Mouse (Mus musculus): ENCODE results near the gene Lmna. TPM values are rescaled to one million over a fixed set of nuclear protein-coding genes. Genes with fewer than 3 reads are reported as not detected.
A peak's percentile ranks its signal among the peaks of the same experiment; 100 is the strongest.

The Lmna gene
- total and polyA plus RNA-seq, 3 experiments, result 128 to 388 (median 302) TPM

DNA sequence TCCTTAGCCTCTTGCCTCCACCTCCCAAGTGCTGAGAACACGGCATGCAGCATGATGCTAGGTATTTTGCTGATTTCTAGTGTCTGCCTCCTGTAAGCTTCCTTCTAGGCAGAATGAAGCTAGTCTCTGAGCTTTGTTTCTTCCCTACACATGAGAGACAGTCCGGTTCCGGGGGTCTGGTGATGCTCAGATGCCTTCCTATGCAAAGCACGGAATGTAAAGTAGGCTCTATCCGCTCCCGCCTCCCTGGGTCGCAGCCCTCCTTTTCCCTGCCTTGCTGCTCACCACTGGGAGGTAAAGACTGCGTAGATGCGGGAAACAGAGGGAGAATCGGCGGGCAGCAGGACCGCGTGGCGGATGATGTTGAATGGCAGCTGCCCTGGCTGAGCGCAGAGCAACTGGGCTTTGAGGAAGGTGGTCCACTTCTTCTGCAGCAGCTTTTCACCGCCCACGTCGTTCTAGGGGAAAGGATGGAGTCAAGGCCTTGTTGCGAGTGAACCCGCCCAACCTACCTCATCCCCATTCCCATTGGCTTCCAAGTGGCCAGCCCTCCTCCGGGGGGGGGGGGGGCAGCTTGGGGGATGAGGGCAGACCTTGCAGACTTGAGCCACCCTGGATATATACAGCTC, 60.2 kb downstream of the Lmna start:
- no peak for DNase-seq (ENCODE audit: low read depth, low spot score)
- H3K79me2 ChIP-seq (ENCODE audit: control insufficient read depth, insufficient read depth, low read length, poor library complexity), result no peaks in the 10 kb centered on the region
- H3K4me1 ChIP-seq (ENCODE audit: control insufficient read depth in 1 of 2, insufficient read depth in 2 of 2, low read length in 2 of 2), result peaks cover 4 to 22% of the 10 kb centered on the region in 2 experiments
- H3K9me3 ChIP-seq (replicated peaks; ENCODE audit: insufficient read depth, low read length), result no peaks in the 10 kb centered on the region
- no peak overlapping the region for H3K4me3 ChIP-seq (ENCODE audit: control insufficient read depth in 1 of 2, insufficient read depth in 1 of 2, low read depth in 2 of 2, low read length in 2 of 2)
- peaks cover 0 to 10% of the 10 kb centered on the region in 2 experiments; a peak in 2 of 4 replicates for H3K36me3 ChIP-seq (ENCODE audit: control insufficient read depth in 1 of 2, insufficient read depth in 2 of 2, low read length in 2 of 2)
- no peak overlapping the region for H3K9ac ChIP-seq (ENCODE audit: control insufficient read depth, low read depth, low read length, poor library complexity, severe bottlenecking)
- no peak overlapping the region for H3K27ac ChIP-seq (ENCODE audit: control insufficient read depth, low read depth, low read length)
- H3K27me3 ChIP-seq (ENCODE audit: control insufficient read depth in 1 of 2, insufficient read depth in 2 of 2, low read length in 2 of 2), result no peaks in the 10 kb centered on the region
- TF ChIP-seq TCF12 (IDR thresholded peaks at IDR 0.05; ENCODE audit: low read depth, low read length) (no peak), USF2 (IDR thresholded peaks at IDR 0.05; ENCODE audit: borderline replicate concordance in 1 of 2, insufficient read depth in 1 of 2, low read depth in 1 of 2, low read length in 2 of 2) (no peak)

- peaks cover 4 to 12% of the 10 kb centered on the region in 2 experiments; a peak in 3 of 4 replicates for H3K4me1 ChIP-seq (ENCODE audit: control insufficient read depth in 1 of 2, insufficient read depth in 2 of 2, low read length in 2 of 2)
- DNase-seq (ENCODE audit: low read depth, low spot score), result no peak
- H3K27ac ChIP-seq (ENCODE audit: control insufficient read depth, low read depth, low read length), result no peak overlapping the region
- H3K27me3 ChIP-seq (ENCODE audit: control insufficient read depth in 1 of 2, insufficient read depth in 2 of 2, low read length in 2 of 2), result no peaks in the 10 kb centered on the region
- H3K79me2 ChIP-seq (ENCODE audit: control insufficient read depth, insufficient read depth, low read length, poor library complexity), result no peaks in the 10 kb centered on the region
- H3K9me3 ChIP-seq (replicated peaks; ENCODE audit: insufficient read depth, low read length), result no peaks in the 10 kb centered on the region
- H3K9ac ChIP-seq (ENCODE audit: control insufficient read depth, low read depth, low read length, poor library complexity, severe bottlenecking), result no peak overlapping the region
- peaks cover 0 to 3% of the 10 kb centered on the region in 2 experiments; a peak in 1 of 4 replicates for H3K36me3 ChIP-seq (ENCODE audit: control insufficient read depth in 1 of 2, insufficient read depth in 2 of 2, low read length in 2 of 2)
- no peak for TF ChIP-seq TCF12 (IDR thresholded peaks at IDR 0.05; ENCODE audit: low read depth, low read length)
- no peak for TF ChIP-seq POLR2A (IDR thresholded peaks at IDR 0.05; ENCODE audit: control insufficient read depth in 1 of 2, insufficient read depth in 1 of 2, low read depth in 1 of 2, low read length in 2 of 2, poor library complexity in 1 of 2)
- TF ChIP-seq MEF2A (IDR thresholded peaks at IDR 0.05; ENCODE audit: extremely low read depth, insufficient replicate concordance, low read depth, low read length, poor library complexity, severe bottlenecking), result no peak
- no peak overlapping the region for H3K4me3 ChIP-seq (ENCODE audit: control insufficient read depth in 1 of 2, insufficient read depth in 1 of 2, low read depth in 2 of 2, low read length in 2 of 2)
Observed at GRCm38 (mm10) chr3:88448443-88448842, 61.3 kb downstream of the Lmna start.

DNA sequence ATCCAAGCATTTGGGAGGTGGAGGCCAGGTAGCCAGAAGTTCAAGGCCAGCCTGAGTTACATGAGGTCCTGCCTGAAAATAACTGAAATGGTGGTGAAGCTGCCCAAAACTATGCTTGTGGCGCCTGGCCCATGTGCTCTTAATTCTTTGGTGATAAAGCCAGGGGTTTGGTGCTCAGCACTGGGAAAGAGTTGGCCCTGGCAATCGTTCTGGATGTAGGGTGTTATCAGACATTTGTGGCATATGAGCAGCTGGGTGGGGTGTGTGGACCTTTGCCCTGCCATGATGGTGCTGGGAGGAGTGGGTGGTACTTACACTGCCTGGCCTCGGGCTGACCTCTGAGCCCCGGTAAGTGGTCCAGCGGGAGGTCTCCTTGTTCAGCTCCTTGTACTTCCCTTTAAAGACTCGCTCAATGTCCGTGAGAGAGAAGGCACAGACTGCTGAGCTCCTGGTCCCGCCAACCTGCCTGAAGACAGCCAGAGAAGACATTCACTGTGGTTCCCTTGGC, 62.0 kb downstream of the Lmna start:
- no peaks in the 10 kb centered on the region for H3K27me3 ChIP-seq (ENCODE audit: control insufficient read depth in 1 of 2, insufficient read depth in 2 of 2, low read length in 2 of 2)
- H3K4me1 ChIP-seq (ENCODE audit: control insufficient read depth in 1 of 2, insufficient read depth in 2 of 2, low read length in 2 of 2), result peaks cover 4 to 10% of the 10 kb centered on the region in 2 experiments; a peak in 3 of 4 replicates
- no peak overlapping the region for H3K27ac ChIP-seq (ENCODE audit: control insufficient read depth, low read depth, low read length)

More for the DNA sequence above, 62.0 kb downstream of the Lmna start:
- H3K79me2 ChIP-seq (ENCODE audit: control insufficient read depth, insufficient read depth, low read length, poor library complexity), result no peaks in the 10 kb centered on the region
- TF ChIP-seq TAL1 (IDR thresholded peaks at IDR 0.05; ENCODE audit: low read length) (no peak), MXI1 (IDR thresholded peaks at IDR 0.05; ENCODE audit: low read depth, low read length) (peak; percentile 33; the same call in 1 of the 2 replicates)
- no peaks in the 10 kb centered on the region for H3K9me3 ChIP-seq (replicated peaks; ENCODE audit: insufficient read depth, low read length)
- no peak overlapping the region for H3K9ac ChIP-seq (ENCODE audit: control insufficient read depth, low read depth, low read length, poor library complexity, severe bottlenecking)
- no peak for DNase-seq (ENCODE audit: low read depth, low spot score)
- no peak overlapping the region for H3K4me3 ChIP-seq (ENCODE audit: control insufficient read depth in 1 of 2, insufficient read depth in 1 of 2, low read depth in 2 of 2, low read length in 2 of 2)
- peaks cover 0 to 3% of the 10 kb centered on the region in 2 experiments; a peak in 1 of 4 replicates for H3K36me3 ChIP-seq (ENCODE audit: control insufficient read depth in 1 of 2, insufficient read depth in 2 of 2, low read length in 2 of 2)

Data from MEL (cell line).